ENCODE assay signal across 8 mouse cellular contexts in the genomic region with DNA sequence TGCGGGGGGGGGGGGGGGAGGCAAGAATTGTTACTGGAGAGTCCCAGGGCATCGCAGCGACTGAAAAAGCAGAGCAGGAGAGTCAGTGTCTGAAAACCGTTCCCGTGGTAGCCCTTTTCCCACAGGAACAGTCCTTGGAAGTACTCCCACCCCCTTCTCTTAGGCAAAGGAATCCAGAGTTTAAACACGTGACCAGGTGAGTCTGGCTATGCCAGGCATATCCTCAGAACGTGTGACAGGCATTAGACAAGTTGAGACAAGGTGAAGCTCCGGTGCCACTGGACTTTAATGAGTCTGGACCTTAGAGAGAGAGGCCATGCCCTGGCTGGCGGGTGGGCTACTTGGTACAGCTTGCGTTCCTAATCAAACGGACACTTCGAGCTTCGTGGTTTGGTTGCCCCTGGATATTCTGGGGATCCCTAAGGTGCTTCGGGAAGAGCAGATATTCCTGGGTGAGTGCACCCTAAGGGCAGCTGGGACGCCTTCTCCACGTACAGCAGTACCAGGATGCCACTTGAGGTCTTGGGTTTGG. TPM values are rescaled to one million over a fixed set of nuclear protein-coding genes. Genes with fewer than 3 reads are reported as not detected.
DNase-seq lines count a peak whose midpoint lies in the region; ATAC-seq lines count a peak whose summit lies in the region.

No protein-coding gene starts in this region.

- WGBS in liver, embryonic 13.5 days (ENCODE audit: insufficient replicate concordance), result 24% methylated on average over 16 of the region's 16 CpGs

- peaks cover 3% of the 10 kb centered on the region; the same call in 1 of the 2 replicates for H3K27me3 ChIP-seq in liver, embryonic 13.5 days

- DNase-seq in embryo, embryonic 9.5 days (ENCODE audit: extremely low spot score), result peak; percentile 42
- no peak for DNase-seq in embryo, embryonic 11 days
- peak; percentile 21 for DNase-seq in thymus, postnatal 4 days
- no peak for DNase-seq in thymus, adult 18-20 months
- DNase-seq in liver, embryonic 13.5 days, result no peak
- DNase-seq in layer of hippocampus, postnatal 36 days, result no peak
- DNase-seq in gastrocnemius, postnatal 36 days, result no peak
- DNase-seq in right cerebral cortex, adult 18-20 months, result no peak

- 0 out of 2 replicates have a peak, but pooled peaks have one; percentile 0 for ATAC-seq in liver, embryonic 13.5 days (ENCODE audit: low read depth)

- H3K4me3 ChIP-seq in liver, embryonic 13.5 days (replicated peaks), result peak overlapping the region; percentile 78

- intact Hi-C loops in gastrocnemius, postnatal 36 days (cut with DNase I), result loop anchor here (5.0 kb wide), 1 partner anchor 63 kb away; no protein-coding TSS in a partner anchor

- H3K9ac ChIP-seq in liver, embryonic 13.5 days, result peak overlapping the region; percentile 85

- no peaks in the 10 kb centered on the region for H3K36me3 ChIP-seq in liver, embryonic 13.5 days

- peak overlapping the region; percentile 99 for H3K4me2 ChIP-seq in liver, embryonic 13.5 days

- no peak overlapping the region for H3K27ac ChIP-seq in liver, embryonic 13.5 days

- no peaks in the 10 kb centered on the region for H3K9me3 ChIP-seq in liver, embryonic 13.5 days (replicated peaks)

- peaks cover 49% of the 10 kb centered on the region for H3K4me1 ChIP-seq in liver, embryonic 13.5 days (replicated peaks)

RNA-seq across cellular contexts. Expression of gene Ctdspl, which starts 1.6 kb away (rescaled TPM):
- 2.7 and 3.0 TPM in 2 replicates for polyA plus RNA-seq in liver, embryonic 13.5 days (2015; fragmentation: Nextera tagmentation; extraction: Ambion mirVana)
- 10 to 100 TPM; 24.1 to 28.5 TPM for total RNA-seq in layer of hippocampus, postnatal 36 days (2021)
- 1 to 10 TPM; 4.9 to 5.1 TPM for total RNA-seq in gastrocnemius, postnatal 36 days (2021)

Comparison
In these comparisons a context has a peak if more than half of its experiments do, and no peak if none do; other contexts are left out.
1. DNase-seq: peak in embryo, embryonic 9.5 days (single experiment) and thymus, postnatal 4 days (single experiment); none in embryo, embryonic 11 days (single experiment), thymus, adult 18-20 months (0 of 2), liver, embryonic 13.5 days (single experiment), layer of hippocampus, postnatal 36 days (0 of 2), gastrocnemius, postnatal 36 days (0 of 2) and right cerebral cortex, adult 18-20 months (single experiment).
2. RNA of gene Ctdspl, which starts 1.6 kb away (total RNA-seq): 24.1 to 28.5 TPM in layer of hippocampus, postnatal 36 days; 4.9 to 5.1 TPM in gastrocnemius, postnatal 36 days; every median in the first group is over 4 times any median in the second.